Mouse (Mus musculus) layer of hippocampus, adult 9-11 months (tissue): Measurements from ENCODE around the gene Etl4.

ENCODE experiments used
- DNase-seq: peaks from one replicate; pipeline ENCODE4 v3.0.0; 2022

Etl4 gene

DNA sequence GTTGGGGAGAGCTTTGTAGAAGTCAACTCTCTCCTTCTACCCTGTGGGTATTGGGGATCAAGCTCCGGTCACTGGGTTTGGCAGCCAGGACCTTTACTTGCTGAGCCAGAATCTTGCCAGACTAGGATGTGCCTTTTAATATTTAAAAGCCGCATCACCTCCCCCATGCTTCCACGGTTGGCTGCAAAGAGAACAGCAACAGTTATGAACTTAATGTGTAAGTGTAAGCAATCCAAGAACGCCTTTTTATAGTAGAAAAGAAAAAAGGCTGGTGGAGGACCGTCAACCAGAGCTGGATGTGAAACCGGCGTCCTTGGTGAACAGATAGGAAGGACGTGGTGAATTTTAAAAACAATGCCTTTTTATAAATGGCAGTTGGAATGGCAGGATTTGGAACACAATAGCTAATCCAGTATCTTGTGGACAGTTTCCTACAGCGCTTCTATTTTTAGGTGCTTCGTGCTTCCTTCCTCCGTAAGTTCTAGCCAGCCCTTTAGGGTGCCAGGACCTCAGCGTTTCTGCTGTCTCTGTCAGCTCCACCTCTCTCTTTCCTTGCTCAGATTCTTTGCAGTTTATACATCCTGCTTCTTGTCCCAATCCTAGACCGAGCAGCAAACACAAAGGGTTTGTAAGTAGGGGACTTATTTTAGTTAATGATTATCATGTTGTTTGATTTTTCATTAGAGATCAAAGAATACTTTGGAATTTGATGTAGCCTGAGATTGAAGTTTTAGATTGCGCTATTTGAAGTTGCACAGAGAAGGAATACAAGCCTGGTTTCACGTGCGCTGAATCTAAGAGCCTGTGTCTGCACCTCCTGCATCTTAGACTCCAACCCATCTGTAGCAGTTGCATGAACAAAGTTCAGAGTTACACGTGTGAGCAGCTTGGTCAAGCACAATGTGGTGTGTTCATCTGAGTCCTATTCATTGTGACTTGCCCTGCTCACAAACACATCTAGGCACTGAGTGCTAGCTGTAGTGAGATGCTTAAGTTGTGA lies 535.9 kb downstream of the Etl4 start:
- DNase-seq: no peak

GRCm38 (mm10) chr2:20446180-20446579 lies 536.6 kb downstream of the Etl4 start:
- no peak for DNase-seq

DNA sequence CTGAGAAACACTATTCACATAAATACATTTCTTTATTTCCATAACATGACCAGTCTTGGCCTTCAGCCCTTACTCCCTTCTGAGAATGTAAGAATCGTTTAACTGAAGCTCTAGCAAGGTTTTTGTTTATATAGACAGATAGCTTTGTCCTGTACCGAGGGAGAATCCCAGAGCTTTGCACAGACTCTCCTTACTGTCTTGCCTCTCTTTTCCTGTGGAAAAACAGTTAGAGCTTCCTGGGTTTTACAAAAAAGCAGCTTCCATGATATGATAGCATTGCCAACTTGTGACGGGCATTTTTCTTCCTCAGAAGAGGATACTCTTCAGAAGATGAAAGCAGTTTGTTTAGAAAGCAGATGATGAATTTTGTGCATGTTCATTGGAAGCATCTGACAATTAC lies 541.4 kb downstream of the Etl4 start:
- no peak for DNase-seq

- DNase-seq: no peak
Measured at GRCm38 (mm10) chr2:20453506-20454206, 544.1 kb downstream of the Etl4 start.

- DNase-seq: no peak
Measured at GRCm38 (mm10) chr2:20479199-20479598, 569.6 kb downstream of the Etl4 start.

DNA sequence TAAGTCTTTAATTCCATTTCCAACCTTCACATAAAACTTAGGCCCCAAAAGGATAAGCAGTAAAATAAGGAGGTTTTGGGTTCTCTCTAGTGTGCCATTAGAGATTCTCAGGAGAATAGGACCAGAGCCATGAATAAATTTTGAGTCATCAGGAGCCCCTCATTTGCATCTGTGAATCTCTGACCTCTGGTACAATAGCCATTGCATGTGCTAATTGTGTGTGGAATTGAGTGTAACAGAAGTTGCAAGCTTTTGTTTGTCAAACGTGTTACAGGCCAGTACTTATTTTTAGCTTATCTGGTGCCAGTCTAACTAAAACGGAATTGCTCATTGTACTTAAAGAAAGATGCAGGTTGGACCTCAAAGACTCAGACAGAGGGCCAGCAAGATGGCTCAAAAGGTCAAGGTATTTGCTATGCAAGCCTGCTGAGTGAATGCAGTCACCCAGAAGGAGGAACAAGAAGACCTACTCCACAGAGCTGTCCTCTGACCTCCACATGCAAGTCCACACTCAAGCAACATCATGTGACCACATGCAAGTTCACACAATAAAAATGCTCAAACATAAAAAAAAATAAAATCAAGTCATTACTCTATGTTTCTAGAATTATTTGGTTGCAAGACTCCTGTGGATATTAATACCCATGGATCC lies 576.7 kb downstream of the Etl4 start:
- DNase-seq: no peak

DNA sequence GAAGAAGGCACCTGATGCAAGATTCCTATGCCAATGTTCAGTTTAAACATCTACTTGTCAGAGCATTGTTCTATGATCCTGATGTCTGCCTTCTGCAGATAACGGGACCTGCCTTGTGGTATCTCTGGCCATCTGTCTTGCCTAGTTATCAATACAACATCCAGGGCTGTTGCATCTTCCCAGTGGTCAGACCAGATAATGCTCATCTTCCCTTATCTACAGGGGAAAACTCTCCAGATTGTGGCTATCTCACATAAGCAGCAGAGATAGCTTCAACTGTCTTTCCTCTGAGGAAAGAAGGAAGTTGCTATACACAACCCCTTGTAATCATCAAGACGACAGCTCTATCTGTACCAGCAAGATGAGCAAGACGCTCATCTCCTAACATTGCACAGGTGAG lies 579.5 kb downstream of the Etl4 start:
- DNase-seq: no peak

- DNase-seq: no peak
Measured at GRCm38 (mm10) chr2:20492125-20492524, 582.5 kb downstream of the Etl4 start.

GRCm38 (mm10) chr2:20493806-20494205 lies 584.2 kb downstream of the Etl4 start:
- no peak for DNase-seq

GRCm38 (mm10) chr2:20494666-20495065 lies 585.1 kb downstream of the Etl4 start:
- peak; percentile 48 for DNase-seq

- DNase-seq: no peak
Measured at GRCm38 (mm10) chr2:20496219-20496800, 586.7 kb downstream of the Etl4 start.

- DNase-seq: no peak
Measured at GRCm38 (mm10) chr2:20507832-20508723, 598.5 kb downstream of the Etl4 start.

DNA sequence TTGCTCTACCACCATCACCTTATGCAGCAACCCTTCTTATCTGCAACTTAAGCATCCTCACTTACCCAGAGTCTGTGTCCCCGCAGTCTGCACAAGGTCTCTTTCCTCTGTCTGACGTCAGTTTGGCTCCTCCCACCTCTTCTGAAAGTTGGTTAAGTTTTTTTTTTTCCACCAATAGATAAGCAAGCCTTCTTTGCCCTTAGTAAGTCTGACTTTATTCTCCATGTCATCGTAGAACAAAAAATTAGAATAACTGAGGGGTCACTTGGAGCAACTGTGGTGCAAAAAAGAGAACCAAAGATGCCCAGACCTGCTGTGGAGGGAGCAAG lies 599.1 kb downstream of the Etl4 start:
- no peak for DNase-seq

- no peak for DNase-seq
Measured at GRCm38 (mm10) chr2:20510061-20510460, 600.5 kb downstream of the Etl4 start.

DNA sequence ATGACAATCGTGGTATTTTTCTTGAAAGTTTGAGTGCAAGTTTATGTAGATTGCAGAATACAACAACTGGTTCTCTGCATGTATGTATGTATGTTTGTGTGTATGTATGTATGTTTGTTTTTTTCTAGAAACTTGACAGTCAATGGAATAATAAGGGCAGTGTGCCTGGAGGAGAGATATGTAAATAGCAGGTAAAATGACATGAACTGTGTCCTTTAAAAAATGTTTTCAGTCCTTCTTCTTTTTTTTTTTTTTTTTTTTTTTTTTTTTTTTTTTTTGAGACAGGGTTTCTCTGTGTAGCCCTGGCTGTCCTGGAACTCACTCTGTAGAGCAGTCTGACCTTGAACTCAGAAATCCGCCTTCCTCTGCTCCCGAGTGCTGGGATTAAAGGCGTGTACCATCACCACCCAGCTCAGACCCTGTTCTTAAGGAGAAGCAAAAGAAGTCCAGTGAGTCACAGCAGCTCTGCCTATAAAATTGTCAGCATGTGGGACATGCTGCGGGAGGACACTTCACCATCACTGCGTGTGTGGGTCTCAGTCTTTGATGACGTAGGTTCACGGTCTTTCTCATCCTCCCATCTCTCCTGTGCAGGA lies 606.8 kb downstream of the Etl4 start:
- no peak for DNase-seq

- no peak for DNase-seq
Measured at GRCm38 (mm10) chr2:20517853-20518252, 608.3 kb downstream of the Etl4 start.

DNA sequence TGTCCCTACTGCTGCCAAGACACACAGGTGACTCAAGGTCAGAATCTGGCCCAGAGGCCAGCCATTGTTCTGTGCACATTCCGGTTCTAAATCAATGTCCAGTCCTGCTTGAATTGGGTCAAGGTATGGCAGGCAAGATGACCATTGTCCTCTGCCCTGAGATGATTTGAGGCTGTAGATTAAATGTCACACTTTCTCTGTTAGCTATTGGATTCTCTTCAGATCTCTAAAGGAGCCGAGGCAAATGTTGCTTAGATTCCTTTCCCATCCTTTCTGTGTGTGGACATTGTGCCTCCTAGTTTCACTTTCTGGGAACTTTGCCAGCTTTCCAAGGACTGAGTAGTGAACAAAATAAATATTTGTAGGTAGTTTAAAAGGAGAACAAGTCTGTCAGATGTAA lies 608.9 kb downstream of the Etl4 start:
- no peak for DNase-seq

DNA sequence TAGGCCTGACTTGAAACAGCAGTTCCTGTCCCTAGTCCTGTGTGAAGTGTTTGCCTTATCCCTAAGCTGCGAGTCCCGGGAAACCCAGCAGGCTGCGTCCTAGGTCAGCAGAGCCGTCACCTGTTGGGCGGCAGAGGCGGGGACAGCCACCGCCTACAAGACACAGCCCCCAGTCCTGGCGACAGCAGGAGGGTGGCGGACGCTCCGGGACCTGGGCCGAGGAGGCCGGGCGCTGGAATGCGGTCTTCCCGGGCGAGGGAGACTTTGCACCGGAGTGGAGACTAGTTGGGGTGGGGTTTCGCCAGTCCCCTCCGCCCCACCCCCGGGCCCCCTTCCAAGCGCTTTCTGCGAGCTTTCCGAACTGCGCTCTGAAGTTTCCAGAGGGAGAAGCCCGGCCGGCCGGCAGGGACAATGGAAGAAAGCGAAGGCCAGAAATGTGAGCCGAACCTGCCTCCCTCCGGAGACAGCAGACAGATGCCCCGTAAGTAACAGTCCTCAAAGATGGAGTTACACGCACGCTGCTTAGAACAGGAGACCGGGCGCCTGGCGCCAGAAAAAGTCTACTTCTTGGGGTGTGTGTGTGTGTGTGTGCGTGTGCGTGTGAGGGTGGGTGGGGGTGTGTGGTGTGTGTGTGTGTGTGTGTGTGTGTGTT lies 610.0 kb downstream of the Etl4 start:
- DNase-seq: no peak

- DNase-seq: no peak
Measured at GRCm38 (mm10) chr2:20520099-20520475, 610.5 kb downstream of the Etl4 start.

GRCm38 (mm10) chr2:20520636-20521595 lies 611.3 kb downstream of the Etl4 start:
- peak; percentile 17 for DNase-seq
